Mouse (Mus musculus) heart, adult 2 months (tissue): Measurements from ENCODE around the gene Foxp4.

Experiments
- CTCF ChIP-seq: fragments of 200-600 bp; IDR thresholded peaks from 2 replicates; pipeline ENCODE4 v1.8.1; 2022; ENCODE audit warnings: antibody characterized with exemption, mild to moderate bottlenecking, moderate library complexity
- EP300 ChIP-seq: fragments of 200-500 bp; IDR thresholded peaks from 2 replicates; pipeline ENCODE4 v1.6.1; 2011; ENCODE audit warnings: low read depth, low read length, control low read depth; ENCODE audit not compliant: insufficient read depth
- POLR2A ChIP-seq: fragments of 200-500 bp; IDR thresholded peaks from 2 replicates; pipeline ENCODE4 v1.6.1; 2011; ENCODE audit warnings: mild to moderate bottlenecking, low read depth, low read length, control low read depth; ENCODE audit not compliant: insufficient read depth

GRCm38 (mm10) chr17:47850035-47850434 is 74.4 kb downstream of the Foxp4 start:
- TF ChIP-seq CTCF (no peak), POLR2A (no peak), EP300 (no peak)
